Mouse (Mus musculus) liver, embryonic 12.5 days (tissue): ENCODE data around the gene Ncan. TPM values are rescaled to one million over a fixed set of nuclear protein-coding genes. Genes with fewer than 3 reads are reported as not detected.
A peak's percentile ranks its signal among the peaks of the same experiment; 100 is the strongest.

Source experiments
- ATAC-seq: fragments of 200-750 bp; cut with Nextera tagmentation; 2 replicates; pipeline ENCODE4 v1.8.0; 2017; ENCODE audit warnings: moderate number of reproducible peaks, mild to moderate bottlenecking, moderate library complexity
- H3K27ac ChIP-seq: fragments of 300-500 bp; sonication (generic); 2 replicates; pipeline ENCODE4 v1.5.1; 2016; ENCODE audit warnings: mild to moderate bottlenecking
- H3K27me3 ChIP-seq: fragments of 300-500 bp; sonication (generic); replicated peaks from 2 replicates; pipeline ENCODE4 v1.6.1; 2016; ENCODE audit warnings: mild to moderate bottlenecking, moderate library complexity
- H3K36me3 ChIP-seq: fragments of 300-500 bp; sonication (generic); 2 replicates; pipeline ENCODE4 v1.6.1; 2016; ENCODE audit warnings: mild to moderate bottlenecking, moderate library complexity
- H3K4me1 ChIP-seq: fragments of 300-500 bp; sonication (generic); 2 replicates; pipeline ENCODE4 v1.6.1; 2016
- H3K4me2 ChIP-seq: fragments of 300-500 bp; sonication (generic); 2 replicates; pipeline ENCODE4 v1.6.1; 2016; ENCODE audit warnings: mild to moderate bottlenecking, moderate library complexity
- H3K4me3 ChIP-seq: fragments of 300-500 bp; sonication (generic); 2 replicates; pipeline ENCODE4 v1.5.1; 2016; ENCODE audit warnings: mild to moderate bottlenecking, moderate library complexity
- H3K9ac ChIP-seq: fragments of 300-500 bp; sonication (generic); 2 replicates; pipeline ENCODE4 v1.6.1; 2016; ENCODE audit warnings: mild to moderate bottlenecking, moderate library complexity
- H3K9me3 ChIP-seq: fragments of 300-500 bp; sonication (generic); replicated peaks from 2 replicates; pipeline ENCODE4 v1.6.1; 2016; ENCODE audit warnings: mild to moderate bottlenecking, moderate library complexity
- WGBS: fragments of 180-500 bp; shearing (Covaris S2); methylation state at CpG from one replicate; pipeline ENCODE4 v1.1.7; 2016; ENCODE audit not compliant: insufficient replicate concordance; 5-methylcytosine and 5-hydroxymethylcytosine counted together
- polyA plus RNA-seq: library from polyadenylated mRNA; unstranded; fragments of >200 nt; fragmentation: Nextera tagmentation; extraction: Ambion mirVana; gene quantifications from 2 replicates; pipeline ENCODE4 v1.2.1, GENCODE M21; 2016

Ncan gene
- polyA plus RNA-seq, 1 experiment from 2014 or later: not detected

- 67% methylated on average over 7 of the region's 7 CpGs for WGBS
Observed at GRCm38 (mm10) chr8:70147678-70148607, 27.3 kb upstream of the Ncan start.

GRCm38 (mm10) chr8:70139981-70140380 lies 19.3 kb upstream of the Ncan start:
- WGBS: 9% methylated on average over 9 of the region's 9 CpGs
- peaks cover 62% of the 10 kb centered on the region for H3K36me3 ChIP-seq
- H3K4me3 ChIP-seq: peak overlapping the region; percentile 84
- peak overlapping the region; percentile 93 for H3K27ac ChIP-seq
- H3K4me1 ChIP-seq: peaks cover 27% of the 10 kb centered on the region
- peak overlapping the region; percentile 81 for H3K4me2 ChIP-seq
- peak overlapping the region; percentile 83 for H3K9ac ChIP-seq
- ATAC-seq: no peak
- no peaks in the 10 kb centered on the region for H3K9me3 ChIP-seq
- H3K27me3 ChIP-seq: no peaks in the 10 kb centered on the region

More at GRCm38 (mm10) chr8:70147678-70148607, 27.3 kb upstream of the Ncan start:
- ATAC-seq: no peak
- H3K4me2 ChIP-seq: no peak overlapping the region
- no peak overlapping the region for H3K9ac ChIP-seq
- no peak overlapping the region for H3K4me3 ChIP-seq
- H3K9me3 ChIP-seq: no peaks in the 10 kb centered on the region
- peaks cover 44% of the 10 kb centered on the region for H3K36me3 ChIP-seq
- H3K27ac ChIP-seq: no peak overlapping the region
- H3K4me1 ChIP-seq: peaks cover 22% of the 10 kb centered on the region
- H3K27me3 ChIP-seq: peaks cover 15% of the 10 kb centered on the region

- under 1% methylated on average over 46 of the region's 46 CpGs for WGBS
- H3K9ac ChIP-seq: peak within 1 kb of the TSS; percentile 83
- peaks cover 62% of the 10 kb centered on the region for H3K36me3 ChIP-seq
- peak; percentile 96 for ATAC-seq
- no peaks in the 10 kb centered on the region for H3K9me3 ChIP-seq
- no peaks in the 10 kb centered on the region for H3K27me3 ChIP-seq
- peak within 1 kb of the TSS; percentile 84 for H3K4me3 ChIP-seq
- peak within 1 kb of the TSS; percentile 93 for H3K27ac ChIP-seq
- H3K4me1 ChIP-seq: peaks cover 34% of the 10 kb centered on the region
- H3K4me2 ChIP-seq: peak within 1 kb of the TSS; percentile 81
Observed at GRCm38 (mm10) chr8:70139026-70139857, 18.6 kb upstream of the Ncan start, which contains the start of the genes Rfxank, Borcs8 and Mef2b. Gene Rfxank, minus strand, starts transcription at chr8:70139154. Gene Borcs8, plus strand, starts transcription at chr8:70139499. Gene Mef2b, plus strand, starts transcription at chr8:70139711.

- Histone ChIP-seq H3K36me3 (peaks cover 62% of the 10 kb centered on the region), H3K4me3 (peak overlapping the region; percentile 84), H3K9me3 (no peaks in the 10 kb centered on the region), H3K4me2 (peak overlapping the region; percentile 81), H3K9ac (peak overlapping the region; percentile 78), H3K4me1 (peaks cover 48% of the 10 kb centered on the region), H3K27ac (peak overlapping the region; percentile 85), H3K27me3 (no peaks in the 10 kb centered on the region)
- WGBS: 58% methylated on average over 4 of the region's 4 CpGs
- ATAC-seq: no peak
Observed at GRCm38 (mm10) chr8:70137890-70138289, 17.2 kb upstream of the Ncan start.

- 70% methylated on average over 4 of the region's 4 CpGs for WGBS
- no peak for ATAC-seq
- H3K4me1 ChIP-seq: peaks cover 61% of the 10 kb centered on the region
Observed at GRCm38 (mm10) chr8:70136591-70136990, 15.9 kb upstream of the Ncan start.

GRCm38 (mm10) chr8:70134931-70135330 lies 14.3 kb upstream of the Ncan start:
- Histone ChIP-seq H3K27ac (no peak overlapping the region; the same call in 1 of the 2 replicates), H3K36me3 (peaks cover 57% of the 10 kb centered on the region), H3K4me2 (no peak overlapping the region), H3K4me3 (no peak overlapping the region), H3K27me3 (no peaks in the 10 kb centered on the region), H3K9me3 (no peaks in the 10 kb centered on the region), H3K9ac (no peak overlapping the region), H3K4me1 (peaks cover 55% of the 10 kb centered on the region)
- WGBS: 76% methylated on average over 9 of the region's 9 CpGs
- no peak for ATAC-seq

More at GRCm38 (mm10) chr8:70136591-70136990, 15.9 kb upstream of the Ncan start:
- Histone ChIP-seq H3K27ac (no peak overlapping the region), H3K4me2 (no peak overlapping the region), H3K4me3 (no peak overlapping the region), H3K9me3 (no peaks in the 10 kb centered on the region), H3K9ac (no peak overlapping the region), H3K36me3 (peaks cover 57% of the 10 kb centered on the region), H3K27me3 (no peaks in the 10 kb centered on the region)

- no peak overlapping the region for H3K4me2 ChIP-seq
- H3K9ac ChIP-seq: no peak overlapping the region
- H3K27ac ChIP-seq: 0 out of 2 replicates have a peak overlapping the region, but pooled peaks have one; percentile 0
- peaks cover 57% of the 10 kb centered on the region for H3K36me3 ChIP-seq
- no peak overlapping the region for H3K4me3 ChIP-seq
- 81% methylated on average over 5 of the region's 5 CpGs for WGBS
- no peaks in the 10 kb centered on the region for H3K9me3 ChIP-seq
- no peaks in the 10 kb centered on the region for H3K27me3 ChIP-seq
- peaks cover 59% of the 10 kb centered on the region for H3K4me1 ChIP-seq
- ATAC-seq: no peak
Observed at GRCm38 (mm10) chr8:70134086-70134485, 13.4 kb upstream of the Ncan start.

- Histone ChIP-seq H3K9ac (peak within 1 kb of the TSS; percentile 77), H3K4me3 (peak within 1 kb of the TSS; percentile 77), H3K4me1 (peaks cover 48% of the 10 kb centered on the region), H3K27ac (peak within 1 kb of the TSS; percentile 65), H3K4me2 (peak within 1 kb of the TSS; percentile 79), H3K9me3 (no peaks in the 10 kb centered on the region), H3K36me3 (peaks cover 42% of the 10 kb centered on the region), H3K27me3 (no peaks in the 10 kb centered on the region)
- WGBS: under 1% methylated on average over 37 of the region's 37 CpGs
- peak; percentile 85 for ATAC-seq
Observed at GRCm38 (mm10) chr8:70131166-70131883, 10.7 kb upstream of the Ncan start, which contains the start of gene Nr2c2ap. Gene Nr2c2ap, plus strand, starts transcription at chr8:70131333.

- H3K9me3 ChIP-seq: no peaks in the 10 kb centered on the region
- H3K9ac ChIP-seq: no peak overlapping the region
- no peak overlapping the region for H3K4me3 ChIP-seq
- no peak overlapping the region for H3K4me2 ChIP-seq
- no peak for ATAC-seq
- 72% methylated on average over 3 of the region's 3 CpGs for WGBS
- peaks cover 47% of the 10 kb centered on the region for H3K4me1 ChIP-seq
- H3K27me3 ChIP-seq: peaks cover 10% of the 10 kb centered on the region
- peaks cover 29% of the 10 kb centered on the region for H3K36me3 ChIP-seq
- no peak overlapping the region for H3K27ac ChIP-seq
Observed at GRCm38 (mm10) chr8:70130066-70130465, 9.4 kb upstream of the Ncan start.

- WGBS: 66% methylated on average over 9 of the region's 9 CpGs
- H3K4me3 ChIP-seq: no peak overlapping the region
- H3K27me3 ChIP-seq: peaks cover 17% of the 10 kb centered on the region
- no peak for ATAC-seq
- peaks cover 40% of the 10 kb centered on the region for H3K4me1 ChIP-seq
- H3K4me2 ChIP-seq: no peak overlapping the region
- H3K36me3 ChIP-seq: peaks cover 23% of the 10 kb centered on the region
- H3K9ac ChIP-seq: no peak overlapping the region
- no peaks in the 10 kb centered on the region for H3K9me3 ChIP-seq
- H3K27ac ChIP-seq: no peak overlapping the region
Observed at GRCm38 (mm10) chr8:70129309-70129952, 8.8 kb upstream of the Ncan start.

GRCm38 (mm10) chr8:70128435-70128834 lies 7.8 kb upstream of the Ncan start:
- Histone ChIP-seq H3K9ac (no peak overlapping the region), H3K4me3 (no peak overlapping the region)
- no peak for ATAC-seq

More at GRCm38 (mm10) chr8:70128435-70128834, 7.8 kb upstream of the Ncan start:
- H3K4me2 ChIP-seq: no peak overlapping the region
- peaks cover 30% of the 10 kb centered on the region for H3K4me1 ChIP-seq
- H3K27ac ChIP-seq: no peak overlapping the region
- H3K27me3 ChIP-seq: peaks cover 27% of the 10 kb centered on the region
- H3K36me3 ChIP-seq: peaks cover 13% of the 10 kb centered on the region
- 60% methylated on average over 3 of the region's 3 CpGs for WGBS
- H3K9me3 ChIP-seq: no peaks in the 10 kb centered on the region
